Mouse (Mus musculus) intestine, postnatal 0 days (tissue): ENCODE data around the gene Foxl1. TPM values are rescaled to one million over a fixed set of nuclear protein-coding genes. Genes with fewer than 3 reads are reported as not detected.
"Not testable (repeated sequence)": the region's sequence is repeated elsewhere in the genome, so short reads cannot be mapped to it uniquely, and the experiment has no call there.

ENCODE experiments used
- ATAC-seq: fragments of 200-750 bp; cut with Nextera tagmentation; 2 replicates; pipeline ENCODE4 v1.8.0; 2017; ENCODE audit warnings: mild to moderate bottlenecking, moderate TSS enrichment, moderate library complexity
- H3K27ac ChIP-seq: fragments of 300-500 bp; sonication (generic); 2 replicates; pipeline ENCODE4 v1.5.1; 2014; ENCODE audit warnings: mild to moderate bottlenecking, low read depth, low read length, moderate library complexity
- H3K27me3 ChIP-seq: fragments of 300-500 bp; sonication (generic); replicated peaks from 2 replicates; pipeline ENCODE4 v1.6.1; 2014; ENCODE audit warnings: low read length, mixed read lengths; ENCODE audit not compliant: control insufficient read depth, insufficient read depth
- H3K36me3 ChIP-seq: fragments of 300-500 bp; sonication (generic); 2 replicates; pipeline ENCODE4 v1.6.1; 2014; ENCODE audit warnings: mild to moderate bottlenecking, moderate library complexity; ENCODE audit not compliant: control insufficient read depth, insufficient read depth
- H3K4me1 ChIP-seq: fragments of 300-500 bp; sonication (generic); replicated peaks from 2 replicates; pipeline ENCODE4 v1.6.1; 2014; ENCODE audit warnings: antibody characterized with exemption, low read length, mixed read lengths; ENCODE audit not compliant: control insufficient read depth, insufficient read depth
- H3K4me2 ChIP-seq: fragments of 300-500 bp; sonication (generic); replicated peaks from 2 replicates; pipeline ENCODE4 v1.6.1; 2014; ENCODE audit warnings: low read depth, mild to moderate bottlenecking, moderate library complexity
- H3K4me3 ChIP-seq: fragments of 300-500 bp; sonication (generic); 2 replicates; pipeline ENCODE4 v1.5.1; 2014; ENCODE audit warnings: low read depth, low read length
- H3K9ac ChIP-seq: fragments of 300-500 bp; sonication (generic); 2 replicates; pipeline ENCODE4 v1.6.1; 2014; ENCODE audit warnings: mild to moderate bottlenecking, low read depth, low read length
- H3K9me3 ChIP-seq: fragments of 300-500 bp; sonication (generic); 2 replicates; pipeline ENCODE4 v1.6.1; 2016; ENCODE audit warnings: mixed run types; ENCODE audit not compliant: control insufficient read depth
- CTCF ChIP-seq: sonication (generic); IDR thresholded peaks from 2 replicates; pipeline ENCODE4 v1.5.1; 2016; ENCODE audit warnings: low read depth, mild to moderate bottlenecking, control low read depth, antibody characterized with exemption, moderate library complexity
- WGBS: fragments of 180-500 bp; shearing (Covaris S2); extraction: QIAGEN DNeasy Blood & Tissue Kit; methylation state at CpG from one replicate; pipeline ENCODE4 v1.1.7; 2014; 5-methylcytosine and 5-hydroxymethylcytosine counted together
- polyA plus RNA-seq: library from polyadenylated mRNA; unstranded; fragments of >200 nt; fragmentation: Nextera tagmentation; extraction: Ambion mirVana; gene quantifications from 2 replicates; pipeline ENCODE4 v1.2.1, GENCODE M21; 2015

Gene Foxl1
- polyA plus RNA-seq, 1 experiment from 2014 or later = 2.8 TPM

DNA sequence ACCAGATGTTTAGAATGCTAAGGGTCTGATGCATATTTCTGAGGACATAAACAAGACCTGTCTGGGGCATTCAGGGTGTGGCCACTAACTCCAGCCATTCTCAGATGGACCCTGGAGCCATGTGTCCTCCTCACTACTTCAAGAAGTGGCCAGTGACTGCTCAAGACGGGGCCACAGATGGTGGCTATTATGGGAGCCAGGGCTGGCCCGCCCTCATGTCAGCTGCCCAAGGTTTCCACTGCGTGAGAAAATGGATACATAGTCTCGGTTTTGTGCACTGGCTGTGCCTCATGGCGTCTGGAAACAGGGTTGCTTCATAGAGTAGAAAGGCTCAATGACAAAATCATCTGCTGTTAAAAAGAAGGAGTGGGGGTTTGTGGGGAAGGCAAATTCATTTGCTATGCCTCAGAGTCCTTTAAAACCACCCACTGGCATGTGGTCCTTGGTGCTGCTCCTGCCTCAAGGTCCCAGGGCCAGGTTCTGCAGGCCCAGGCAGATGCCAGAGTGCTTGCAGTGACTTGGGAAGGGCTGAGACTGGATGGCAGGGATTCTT lies 5.3 kb downstream of the Foxl1 start:
- H3K27ac ChIP-seq = no peak overlapping the region
- H3K4me2 ChIP-seq = no peak overlapping the region
- no peaks in the 10 kb centered on the region for H3K36me3 ChIP-seq
- no peak for TF ChIP-seq CTCF
- H3K4me3 ChIP-seq = no peak overlapping the region
- H3K4me1 ChIP-seq = no peaks in the 10 kb centered on the region
- peaks cover 31% of the 10 kb centered on the region for H3K27me3 ChIP-seq
- H3K9me3 ChIP-seq = peaks cover 4% of the 10 kb centered on the region; the same call in 1 of the 2 replicates
- ATAC-seq = no peak
- H3K9ac ChIP-seq = no peak overlapping the region
- WGBS = 80% methylated on average over 5 of the region's 5 CpGs

GRCm38 (mm10) chr8:121134102-121134501 lies 6.4 kb downstream of the Foxl1 start:
- no peak overlapping the region for H3K4me2 ChIP-seq
- no peak for ATAC-seq
- WGBS = 83% methylated on average over 10 of the region's 10 CpGs
- peaks cover 21% of the 10 kb centered on the region for H3K27me3 ChIP-seq
- H3K27ac ChIP-seq = no peak overlapping the region
- no peaks in the 10 kb centered on the region for H3K4me1 ChIP-seq
- H3K36me3 ChIP-seq = no peaks in the 10 kb centered on the region
- H3K9me3 ChIP-seq = peaks cover 4% of the 10 kb centered on the region; the same call in 1 of the 2 replicates
- TF ChIP-seq CTCF = no peak
- no peak overlapping the region for H3K9ac ChIP-seq
- H3K4me3 ChIP-seq = no peak overlapping the region

DNA sequence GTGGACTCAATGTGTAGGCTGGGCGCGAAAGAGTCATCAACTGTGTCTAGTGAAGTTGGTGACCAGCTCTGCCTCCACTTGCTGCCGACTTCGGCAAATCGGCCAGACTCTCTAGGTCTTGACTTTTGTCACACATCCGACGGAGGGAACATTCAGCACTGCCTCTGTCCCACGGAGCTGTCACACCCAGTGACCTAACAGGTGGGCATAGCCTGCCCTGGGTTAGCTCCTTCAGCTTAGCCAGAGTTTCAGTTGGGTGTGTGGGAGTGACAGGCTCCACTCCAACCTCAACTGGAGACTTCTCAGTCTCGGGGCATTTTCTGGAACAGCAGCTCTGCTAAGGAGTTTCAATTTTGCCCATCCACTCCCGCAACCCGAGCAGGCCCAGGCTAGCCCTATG lies 6.8 kb downstream of the Foxl1 start:
- no peak for TF ChIP-seq CTCF
- H3K9me3 ChIP-seq = peaks cover 4% of the 10 kb centered on the region; the same call in 1 of the 2 replicates
- no peak overlapping the region for H3K27ac ChIP-seq
- no peak for ATAC-seq
- H3K27me3 ChIP-seq = peaks cover 17% of the 10 kb centered on the region
- 83% methylated on average over 11 of the region's 11 CpGs for WGBS
- H3K4me1 ChIP-seq = no peaks in the 10 kb centered on the region
- H3K36me3 ChIP-seq = no peaks in the 10 kb centered on the region
- no peak overlapping the region for H3K4me2 ChIP-seq
- H3K4me3 ChIP-seq = no peak overlapping the region
- H3K9ac ChIP-seq = no peak overlapping the region

GRCm38 (mm10) chr8:121136856-121137255 lies 9.1 kb downstream of the Foxl1 start:
- H3K9me3 ChIP-seq = peaks cover 4% of the 10 kb centered on the region; the same call in 1 of the 2 replicates
- no peaks in the 10 kb centered on the region for H3K27me3 ChIP-seq
- no peak overlapping the region for H3K27ac ChIP-seq
- no peaks in the 10 kb centered on the region for H3K4me1 ChIP-seq
- WGBS = 93% methylated on average over 6 of the region's 6 CpGs
- no peak overlapping the region for H3K9ac ChIP-seq
- no peaks in the 10 kb centered on the region for H3K36me3 ChIP-seq
- peak; percentile 20; the same call in 1 of the 2 replicates for TF ChIP-seq CTCF
- no peak for ATAC-seq
- no peak overlapping the region for H3K4me2 ChIP-seq
- no peak overlapping the region for H3K4me3 ChIP-seq

- H3K4me3 ChIP-seq, H3K36me3 ChIP-seq, H3K4me2 ChIP-seq, H3K27me3 ChIP-seq, H3K9me3 ChIP-seq, ATAC-seq, H3K4me1 ChIP-seq, H3K9ac ChIP-seq, H3K27ac ChIP-seq: not testable (repeated sequence)
- WGBS = 66% methylated on average over 4 of the region's 6 CpGs
Observed at GRCm38 (mm10) chr8:121145457-121146134, 17.9 kb downstream of the Foxl1 start.

- Histone ChIP-seq H3K36me3 (no peaks in the 10 kb centered on the region), H3K4me2 (no peak overlapping the region), H3K4me3 (no peak overlapping the region), H3K4me1 (no peaks in the 10 kb centered on the region), H3K9me3 (no peaks in the 10 kb centered on the region), H3K27ac (no peak overlapping the region), H3K9ac (no peak overlapping the region), H3K27me3 (no peaks in the 10 kb centered on the region)
- ATAC-seq = peak; percentile 28; the same call in 1 of the 2 replicates
- WGBS = 10% methylated on average over 8 of the region's 8 CpGs
- TF ChIP-seq CTCF = no peak
Observed at GRCm38 (mm10) chr8:121148573-121149083, 20.9 kb downstream of the Foxl1 start.
